Mouse (Mus musculus) small intestine, adult 2 months (tissue): ENCODE measurements around the gene Il10rb. TPM values are rescaled to one million over a fixed set of nuclear protein-coding genes. Genes with fewer than 3 reads are reported as not detected.

Source experiments
- H3K27ac ChIP-seq: fragments of 200-500 bp; 2 replicates; pipeline ENCODE4 v1.5.1; 2012; ENCODE audit warnings: low read depth, low read length, control low read depth, inconsistent platforms; ENCODE audit not compliant: insufficient read depth
- H3K27me3 ChIP-seq: fragments of 200-500 bp; 2 replicates; pipeline ENCODE4 v1.6.1; 2012; ENCODE audit warnings: mild to moderate bottlenecking, moderate library complexity, low read length, inconsistent platforms; ENCODE audit not compliant: control insufficient read depth, insufficient read depth
- H3K36me3 ChIP-seq: fragments of 200-500 bp; 2 replicates; pipeline ENCODE4 v1.6.1; 2012; ENCODE audit warnings: mild to moderate bottlenecking, low read length, control low read depth, inconsistent platforms; ENCODE audit not compliant: control insufficient read depth, insufficient read depth
- H3K4me1 ChIP-seq: fragments of 200-500 bp; 2 replicates; pipeline ENCODE4 v1.6.1; 2012; ENCODE audit warnings: low read length, inconsistent platforms, mixed read lengths; ENCODE audit not compliant: control insufficient read depth, insufficient read depth, insufficient read length
- H3K4me3 ChIP-seq: fragments of 200-500 bp; 2 replicates; pipeline ENCODE4 v1.5.1; 2012; ENCODE audit warnings: low read depth, mild to moderate bottlenecking, control low read depth, inconsistent platforms, low read length, moderate library complexity
- CTCF ChIP-seq: fragments of 200-500 bp; IDR thresholded peaks from 2 replicates; pipeline ENCODE4 v1.5.1; 2012; ENCODE audit warnings: low read depth, mild to moderate bottlenecking, control low read depth, inconsistent platforms, low read length, moderate library complexity, mixed read lengths; ENCODE audit not compliant: insufficient replicate concordance, insufficient read length; ENCODE audit errors: extremely low read depth
- POLR2A ChIP-seq: fragments of 200-500 bp; IDR thresholded peaks from 2 replicates; pipeline ENCODE4 v1.6.1; 2012; ENCODE audit warnings: low read depth, mild to moderate bottlenecking, control low read depth, inconsistent platforms, low read length, moderate library complexity
- WGBS: fragments of 180-500 bp; shearing (Covaris S2); methylation state at CpG from one replicate; pipeline ENCODE4 v1.1.7; 2018; 5-methylcytosine and 5-hydroxymethylcytosine counted together
- polyA plus RNA-seq: library from polyadenylated mRNA; depleted of rRNA; stranded (reverse); fragments of >200 nt; gene quantifications from 2 replicates; pipeline ENCODE4 v1.2.3, GENCODE M21; 2012

The Il10rb gene
- polyA plus RNA-seq, 1 experiment = 51.2 TPM

GRCm38 (mm10) chr16:91373473-91374252 lies 32.3 kb upstream of the Il10rb start:
- peak overlapping the region; percentile 93 for H3K27ac ChIP-seq
- no peaks in the 10 kb centered on the region for H3K36me3 ChIP-seq
- H3K4me1 ChIP-seq = peaks cover 7% of the 10 kb centered on the region; the same call in 1 of the 2 replicates
- TF ChIP-seq CTCF = no peak
- no peak for TF ChIP-seq POLR2A
- H3K4me3 ChIP-seq = peak overlapping the region; percentile 95
- H3K27me3 ChIP-seq = no peaks in the 10 kb centered on the region
- 31% methylated on average over 13 of the region's 13 CpGs for WGBS

- Histone ChIP-seq H3K27ac (no peak overlapping the region; the same call in 1 of the 2 replicates), H3K4me3 (no peak overlapping the region), H3K36me3 (no peaks in the 10 kb centered on the region), H3K4me1 (peaks cover 7% of the 10 kb centered on the region; the same call in 1 of the 2 replicates), H3K27me3 (no peaks in the 10 kb centered on the region)
- WGBS = 57% methylated on average over 3 of the region's 3 CpGs
- TF ChIP-seq CTCF = no peak
Measured at GRCm38 (mm10) chr16:91374253-91374634, 31.7 kb upstream of the Il10rb start.

- 88% methylated on average over 10 of the region's 10 CpGs for WGBS
- peaks cover 19% of the 10 kb centered on the region; the same call in 1 of the 2 replicates for H3K4me1 ChIP-seq
- TF ChIP-seq CTCF = no peak
- no peak for TF ChIP-seq POLR2A
Measured at GRCm38 (mm10) chr16:91376701-91377100, 29.3 kb upstream of the Il10rb start.

GRCm38 (mm10) chr16:91378431-91378986 lies 27.5 kb upstream of the Il10rb start:
- Histone ChIP-seq H3K4me1 (peaks cover 22% of the 10 kb centered on the region; the same call in 1 of the 2 replicates), H3K27ac (no peak overlapping the region), H3K36me3 (no peaks in the 10 kb centered on the region), H3K4me3 (no peak overlapping the region), H3K27me3 (no peaks in the 10 kb centered on the region)
- 66% methylated on average over 17 of the region's 17 CpGs for WGBS
- no peak for TF ChIP-seq POLR2A
- no peak for TF ChIP-seq CTCF

More at GRCm38 (mm10) chr16:91376701-91377100, 29.3 kb upstream of the Il10rb start:
- H3K27ac ChIP-seq = no peak overlapping the region
- no peak overlapping the region for H3K4me3 ChIP-seq
- no peaks in the 10 kb centered on the region for H3K27me3 ChIP-seq
- no peaks in the 10 kb centered on the region for H3K36me3 ChIP-seq

GRCm38 (mm10) chr16:91378991-91379390 lies 27.0 kb upstream of the Il10rb start:
- 57% methylated on average over 9 of the region's 9 CpGs for WGBS
- H3K4me1 ChIP-seq = peaks cover 19% of the 10 kb centered on the region; the same call in 1 of the 2 replicates
- peak overlapping the region; percentile 69 for H3K27ac ChIP-seq
- no peaks in the 10 kb centered on the region for H3K27me3 ChIP-seq
- no peak overlapping the region for H3K4me3 ChIP-seq
- no peaks in the 10 kb centered on the region for H3K36me3 ChIP-seq
- no peak for TF ChIP-seq CTCF
- TF ChIP-seq POLR2A = no peak

GRCm38 (mm10) chr16:91379412-91379811 lies 26.6 kb upstream of the Il10rb start:
- H3K4me1 ChIP-seq = peaks cover 19% of the 10 kb centered on the region; the same call in 1 of the 2 replicates
- WGBS = 77% methylated on average over 3 of the region's 3 CpGs
- no peaks in the 10 kb centered on the region for H3K27me3 ChIP-seq
- H3K27ac ChIP-seq = peak overlapping the region; percentile 69
- peaks cover 2% of the 10 kb centered on the region; the same call in 1 of the 2 replicates for H3K36me3 ChIP-seq
- no peak overlapping the region for H3K4me3 ChIP-seq
- TF ChIP-seq POLR2A = no peak
- no peak for TF ChIP-seq CTCF

GRCm38 (mm10) chr16:91380151-91380550 lies 25.8 kb upstream of the Il10rb start:
- TF ChIP-seq CTCF = no peak
- Histone ChIP-seq H3K36me3 (peaks cover 4% of the 10 kb centered on the region; the same call in 1 of the 2 replicates), H3K4me3 (no peak overlapping the region), H3K27ac (no peak overlapping the region), H3K27me3 (no peaks in the 10 kb centered on the region), H3K4me1 (peaks cover 19% of the 10 kb centered on the region; the same call in 1 of the 2 replicates)
- 12% methylated on average over 5 of the region's 5 CpGs for WGBS
